Mouse (Mus musculus): ENCODE results near the gene Slc39a1. TPM values are rescaled to one million over a fixed set of nuclear protein-coding genes. Genes with fewer than 3 reads are reported as not detected.

The Slc39a1 gene
- total and polyA plus RNA-seq, 2 experiments from 2014 or later: 51.6 to 72.0 TPM

DNA sequence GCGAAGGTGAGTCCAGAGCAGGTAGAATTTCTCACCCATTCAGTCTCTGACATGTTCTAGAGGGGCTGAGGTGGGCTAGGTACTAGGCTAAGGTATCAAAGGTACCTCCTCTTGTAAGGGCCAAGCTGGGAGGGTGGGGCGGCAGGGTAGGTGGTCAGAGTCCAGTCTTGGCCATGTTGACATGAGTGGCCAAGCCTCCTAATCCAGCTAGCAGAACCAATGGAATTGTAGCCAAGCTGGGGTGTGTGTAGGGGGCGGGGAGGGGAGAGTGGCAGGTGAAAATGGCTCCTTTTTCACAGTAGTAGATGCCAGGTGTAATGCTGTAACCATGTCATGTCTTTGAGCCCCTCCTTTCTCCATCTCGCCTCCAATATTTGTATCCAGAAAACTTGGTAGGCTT is 10.5 kb downstream of the Slc39a1 start:
- H3K27me3 ChIP-seq (ENCODE audit: insufficient read depth, low read length): no peaks in the 10 kb centered on the region
- H3K9ac ChIP-seq: no peak overlapping the region
- H3K27ac ChIP-seq (ENCODE audit: low read depth, low read length): no peak overlapping the region
- ATAC-seq (no peak), DNase-seq (no peak)
- no peak for TF ChIP-seq CTCF (IDR thresholded peaks at IDR 0.05; ENCODE audit: low read depth)
- no peak overlapping the region for H3K4me2 ChIP-seq (ENCODE audit: low read depth)
- no peak overlapping the region for H3K4me3 ChIP-seq (ENCODE audit: low read depth, low read length)
- H3K4me1 ChIP-seq (ENCODE audit: insufficient read depth): peaks cover 9% of the 10 kb centered on the region; the same call in 1 of the 2 replicates
- peaks cover 58% of the 10 kb centered on the region for H3K36me3 ChIP-seq (ENCODE audit: insufficient read depth)
- no peaks in the 10 kb centered on the region for H3K9me3 ChIP-seq (ENCODE audit: low read length)
- 94% methylated on average over 4 of the region's 4 CpGs for WGBS

DNA sequence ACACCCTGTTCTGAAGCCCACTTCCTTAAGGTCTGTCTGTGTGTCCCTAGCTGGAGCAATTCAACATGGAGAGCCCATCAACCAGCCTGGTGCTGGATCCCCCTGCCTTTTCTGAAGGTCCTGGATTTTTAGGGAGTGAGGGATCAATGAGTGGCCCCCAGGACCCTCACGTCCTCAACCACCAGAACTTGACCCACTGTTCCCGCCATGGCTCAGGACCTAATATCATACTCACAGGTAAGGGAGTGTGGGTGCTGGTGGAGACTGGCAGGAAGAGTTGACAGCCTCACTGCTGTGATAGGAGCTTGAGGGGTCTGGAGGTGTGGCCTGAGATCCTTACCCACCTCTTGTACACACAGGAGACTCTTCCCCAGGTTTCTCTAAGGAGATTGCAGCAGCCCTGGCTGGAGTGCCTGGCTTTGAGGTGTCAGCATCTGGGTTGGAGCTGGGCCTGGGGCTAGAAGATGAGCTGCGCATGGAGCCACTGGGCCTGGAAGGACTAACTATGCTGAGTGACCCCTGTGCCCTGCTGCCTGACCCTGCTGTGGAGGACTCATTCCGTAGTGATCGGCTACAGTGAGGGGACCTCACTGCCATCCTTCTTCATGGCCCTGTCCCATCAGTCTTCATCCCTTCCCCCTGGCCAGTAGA is 15.3 kb downstream of the Slc39a1 start:
- no peak for TF ChIP-seq CTCF (IDR thresholded peaks at IDR 0.05; ENCODE audit: low read depth)
- no peak overlapping the region for H3K9ac ChIP-seq
- H3K4me3 ChIP-seq (ENCODE audit: low read depth, low read length): no peak overlapping the region
- no peak for ATAC-seq
- no peak overlapping the region for H3K4me2 ChIP-seq (ENCODE audit: low read depth)
- H3K4me1 ChIP-seq (ENCODE audit: insufficient read depth): peaks cover 7% of the 10 kb centered on the region
- H3K9me3 ChIP-seq (ENCODE audit: low read length): no peaks in the 10 kb centered on the region
- H3K36me3 ChIP-seq (ENCODE audit: insufficient read depth): peaks cover 66% of the 10 kb centered on the region
- no peak for DNase-seq
- 94% methylated on average over 5 of the region's 5 CpGs for WGBS
- H3K27ac ChIP-seq (ENCODE audit: low read depth, low read length): no peak overlapping the region
- H3K27me3 ChIP-seq (ENCODE audit: insufficient read depth, low read length): no peaks in the 10 kb centered on the region

DNA sequence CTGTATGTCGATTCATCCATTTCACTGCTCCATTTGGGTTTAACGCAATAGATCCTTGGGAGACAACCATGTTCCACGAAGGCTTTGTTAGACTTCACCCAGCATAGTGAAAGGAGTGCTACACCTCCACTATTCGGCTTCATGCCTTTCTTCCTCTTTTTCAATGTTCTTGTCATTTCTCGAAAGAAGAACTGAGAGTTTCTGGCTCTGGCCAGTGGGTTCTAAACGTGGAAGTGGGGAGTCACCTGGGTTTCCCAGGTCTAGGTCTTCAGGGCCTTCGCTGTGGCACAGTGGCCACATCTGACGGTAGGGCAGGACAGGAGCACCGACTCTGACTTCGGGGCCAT is 16.7 kb downstream of the Slc39a1 start:
- no peak for DNase-seq
- 34% methylated on average over 10 of the region's 10 CpGs for WGBS
- peaks cover 52% of the 10 kb centered on the region for H3K36me3 ChIP-seq (ENCODE audit: insufficient read depth)
- peaks cover 7% of the 10 kb centered on the region for H3K4me1 ChIP-seq (ENCODE audit: insufficient read depth)
- H3K27ac ChIP-seq (ENCODE audit: low read depth, low read length): peak overlapping the region; percentile 91
- H3K27me3 ChIP-seq (ENCODE audit: insufficient read depth, low read length): no peaks in the 10 kb centered on the region
- TF ChIP-seq CTCF (IDR thresholded peaks at IDR 0.05; ENCODE audit: low read depth): no peak
- H3K4me3 ChIP-seq (ENCODE audit: low read depth, low read length): peak overlapping the region; percentile 94
- no peaks in the 10 kb centered on the region for H3K9me3 ChIP-seq (ENCODE audit: low read length)
- H3K4me2 ChIP-seq (ENCODE audit: low read depth): peak overlapping the region; percentile 93
- no peak for ATAC-seq
- H3K9ac ChIP-seq: peak overlapping the region; percentile 88

DNA sequence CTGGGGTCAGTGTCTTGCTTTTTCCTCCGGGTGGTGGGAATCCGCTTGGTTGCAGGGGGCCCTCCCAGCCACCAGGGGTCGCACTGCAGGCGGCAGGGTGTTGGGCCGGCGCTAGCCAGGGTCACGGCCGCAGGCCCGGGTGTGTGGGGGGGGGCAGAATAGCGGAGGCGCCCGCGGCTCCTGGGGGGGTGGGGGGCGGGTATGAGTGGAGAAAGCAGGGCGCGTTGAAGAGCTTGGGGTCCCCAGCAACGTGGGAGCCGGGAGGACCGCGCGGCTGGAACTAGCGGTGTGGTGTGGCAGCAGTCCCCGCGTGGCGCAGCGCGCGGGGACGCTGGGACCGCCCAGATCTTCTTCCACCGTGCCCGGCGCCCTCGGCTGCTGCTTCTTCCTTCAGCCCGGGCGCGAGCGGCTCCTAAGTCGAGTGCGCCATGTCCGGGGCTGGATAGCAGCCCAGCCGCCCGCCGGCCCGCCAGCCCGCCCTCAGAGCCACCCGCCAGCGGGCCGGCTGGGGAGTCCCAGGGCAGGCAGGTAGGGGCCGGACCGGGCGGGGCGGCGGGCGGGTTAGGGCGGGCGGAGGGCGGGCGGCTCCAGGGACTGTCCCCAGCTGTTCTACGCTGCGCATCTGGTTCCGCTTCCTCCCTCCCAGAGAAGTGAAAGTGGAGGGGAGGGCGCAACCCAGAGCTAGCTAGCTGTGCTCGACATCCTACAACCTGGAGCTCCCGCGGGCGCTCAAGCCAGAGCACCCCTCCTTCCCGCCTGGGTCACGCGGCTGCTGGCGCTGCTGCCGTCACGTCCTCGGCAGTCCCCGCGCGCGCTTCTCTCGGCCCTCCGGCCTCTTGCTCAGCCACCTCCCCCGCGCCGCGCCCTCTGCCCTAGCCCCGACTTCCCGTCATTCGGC is 17.3 kb downstream of the Slc39a1 start, which contains the start of gene Dennd4b:
Dennd4b (plus strand) TSS at position 152 of the 898 bp plus-strand sequence.
- peak; percentile 88 for TF ChIP-seq CTCF (IDR thresholded peaks at IDR 0.05; ENCODE audit: low read depth)
- Histone ChIP-seq H3K9ac (peak within 1 kb of the TSS; percentile 88), H3K27me3 (ENCODE audit: insufficient read depth, low read length) (no peaks in the 10 kb centered on the region), H3K4me3 (ENCODE audit: low read depth, low read length) (peak within 1 kb of the TSS; percentile 94), H3K4me1 (ENCODE audit: insufficient read depth) (peaks cover 7% of the 10 kb centered on the region), H3K27ac (ENCODE audit: low read depth, low read length) (peak within 1 kb of the TSS; percentile 91), H3K9me3 (ENCODE audit: low read length) (no peaks in the 10 kb centered on the region), H3K36me3 (ENCODE audit: insufficient read depth) (peaks cover 46% of the 10 kb centered on the region), H3K4me2 (ENCODE audit: low read depth) (peak within 1 kb of the TSS; percentile 93)
- 0% methylated on average over 72 of the region's 87 CpGs for WGBS
- ATAC-seq (peak; percentile 87), DNase-seq (peak; percentile 85)

DNA sequence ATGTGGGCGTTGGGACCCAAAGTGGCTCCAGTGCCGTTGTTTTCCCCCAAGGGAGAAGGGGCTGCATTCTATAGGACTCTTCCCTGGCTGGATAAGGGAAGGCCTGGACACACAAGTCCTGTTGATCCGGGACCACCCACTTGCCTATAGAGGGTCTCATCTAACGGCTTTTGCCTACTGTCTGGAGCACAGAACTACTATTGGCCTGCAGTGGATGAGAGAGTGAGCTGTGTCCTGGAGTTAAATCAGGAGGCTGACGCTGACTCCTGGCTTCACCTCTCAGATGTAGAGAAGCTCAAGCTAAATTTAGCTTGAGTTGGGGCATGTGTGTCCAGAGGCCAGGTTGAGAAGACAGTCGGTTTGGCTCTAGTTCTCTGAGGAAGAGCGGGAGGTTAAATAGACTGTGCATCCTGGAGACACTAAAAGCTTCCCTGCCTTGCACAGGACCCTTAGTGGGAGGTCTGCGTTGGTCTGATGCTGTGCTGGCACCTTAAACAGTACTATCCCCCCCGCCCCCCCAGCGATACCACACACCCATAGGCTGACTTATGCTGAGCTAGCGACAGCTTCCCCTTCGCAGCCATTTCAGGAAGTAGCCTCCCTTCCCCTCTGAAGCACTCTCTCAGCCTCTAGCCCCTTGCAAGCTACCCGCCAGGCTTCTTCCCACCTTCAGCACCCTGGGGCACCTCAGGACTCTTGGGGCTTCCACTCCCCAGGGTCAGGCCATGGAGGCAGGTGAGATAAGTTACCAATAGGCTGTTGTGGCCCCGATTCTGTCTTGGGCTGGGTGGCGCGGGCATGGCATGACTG is 18.2 kb downstream of the Slc39a1 start:
- H3K27ac ChIP-seq (ENCODE audit: low read depth, low read length): peak overlapping the region; percentile 91
- DNase-seq: no peak
- peak overlapping the region; percentile 94 for H3K4me3 ChIP-seq (ENCODE audit: low read depth, low read length)
- ATAC-seq: peak; percentile 18
- 26% methylated on average over 16 of the region's 16 CpGs for WGBS
- H3K9ac ChIP-seq: peak overlapping the region; percentile 88
- peak overlapping the region; percentile 93 for H3K4me2 ChIP-seq (ENCODE audit: low read depth)
- H3K36me3 ChIP-seq (ENCODE audit: insufficient read depth): peaks cover 45% of the 10 kb centered on the region
- no peaks in the 10 kb centered on the region for H3K9me3 ChIP-seq (ENCODE audit: low read length)
- no peak for TF ChIP-seq CTCF (IDR thresholded peaks at IDR 0.05; ENCODE audit: low read depth)
- no peaks in the 10 kb centered on the region for H3K27me3 ChIP-seq (ENCODE audit: insufficient read depth, low read length)
- peaks cover 7% of the 10 kb centered on the region for H3K4me1 ChIP-seq (ENCODE audit: insufficient read depth)

DNA sequence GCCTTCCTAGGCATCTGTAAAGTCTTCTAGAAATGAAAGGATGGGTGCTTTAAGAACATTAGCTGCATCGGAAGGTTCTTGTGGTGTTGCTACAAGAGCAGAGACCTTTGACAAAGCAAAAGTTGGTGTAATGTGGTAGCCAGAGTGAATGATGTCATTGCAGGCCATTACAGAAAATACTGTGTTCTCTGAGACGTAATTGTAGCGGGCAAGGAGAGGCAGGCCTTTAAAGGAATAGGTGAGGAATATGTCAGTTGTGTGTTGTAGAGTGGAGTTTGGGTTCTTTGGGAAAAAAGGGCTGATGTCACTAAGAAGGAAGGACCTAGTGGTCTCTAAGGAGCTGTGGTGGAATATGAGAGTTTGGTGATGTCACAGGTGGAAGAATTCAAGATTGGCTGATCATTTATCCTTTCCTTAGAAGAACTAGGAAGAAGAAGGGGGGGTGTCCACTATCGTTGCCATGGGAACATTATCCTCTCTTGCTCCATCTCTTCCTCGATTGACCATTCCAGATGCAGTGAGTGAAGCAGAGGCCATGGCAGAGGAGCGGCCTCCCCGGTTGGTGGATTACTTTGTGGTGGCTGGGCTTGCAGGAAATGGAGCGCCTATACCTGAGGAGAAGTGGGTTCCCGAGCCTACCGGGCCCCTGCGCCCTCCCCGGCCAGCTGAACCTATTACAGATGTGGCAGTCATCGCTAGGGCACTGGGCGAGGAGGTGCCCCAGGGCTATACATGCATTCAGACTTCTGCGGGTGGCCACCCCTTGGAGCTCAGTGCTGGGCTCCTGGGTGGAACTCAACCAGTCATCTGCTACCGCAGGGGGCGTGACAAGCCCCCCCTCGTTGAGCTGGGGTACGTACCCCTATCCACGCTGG is 19.2 kb downstream of the Slc39a1 start:
- H3K9ac ChIP-seq: no peak overlapping the region
- H3K36me3 ChIP-seq (ENCODE audit: insufficient read depth): peaks cover 41% of the 10 kb centered on the region
- DNase-seq: no peak
- no peak overlapping the region for H3K4me3 ChIP-seq (ENCODE audit: low read depth, low read length)
- no peak overlapping the region for H3K4me2 ChIP-seq (ENCODE audit: low read depth)
- peaks cover 7% of the 10 kb centered on the region for H3K4me1 ChIP-seq (ENCODE audit: insufficient read depth)
- no peak for ATAC-seq
- TF ChIP-seq CTCF (IDR thresholded peaks at IDR 0.05; ENCODE audit: low read depth): no peak
- no peaks in the 10 kb centered on the region for H3K27me3 ChIP-seq (ENCODE audit: insufficient read depth, low read length)
- WGBS: 91% methylated on average over 20 of the region's 20 CpGs
- no peak overlapping the region for H3K27ac ChIP-seq (ENCODE audit: low read depth, low read length)
- H3K9me3 ChIP-seq (ENCODE audit: low read length): no peaks in the 10 kb centered on the region

Measured in forebrain, postnatal 0 days (tissue).